ENCODE assay signal across 9 mouse cellular contexts in the genomic region with DNA sequence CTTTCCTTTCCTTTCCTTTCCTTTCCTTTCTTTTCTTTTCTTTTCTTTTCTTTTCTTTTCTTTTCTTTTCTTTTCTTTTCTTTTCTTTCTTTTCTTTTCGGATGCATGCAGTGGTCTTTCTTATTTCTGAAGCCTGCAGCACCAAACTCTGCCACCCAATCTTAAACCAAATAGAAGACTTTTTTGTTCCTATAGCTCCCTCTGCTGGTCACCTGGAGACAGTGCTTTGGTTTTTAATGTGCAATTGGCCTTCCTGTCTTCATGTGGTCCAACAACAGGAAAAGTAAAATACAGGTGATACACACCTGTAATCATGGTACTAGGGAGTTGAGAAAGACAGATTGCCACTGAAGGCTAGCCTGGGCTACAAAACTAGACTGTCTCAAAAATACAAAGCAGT.
DNase-seq lines count a peak whose midpoint lies in the region; TF ChIP-seq lines count a peak whose summit lies in the region.
"Had no signal": no experiment of that assay in that cellular context is flagged by ENCODE, and none has a peak within 500 bp of the region (broad histone marks: within the 10 kb centered on the region; RNA-seq: fewer than 3 reads in every experiment).

No protein-coding gene starts in this region.

- peak; percentile 36 to 52 for DNase-seq in kidney, postnatal 36 days
- DNase-seq in kidney, adult 18-20 months = no peak
- DNase-seq in MEL (ENCODE audit: low read depth, low spot score) = peak; percentile 8
- DNase-seq in brain, embryonic 14.5 days (ENCODE audit: low read depth) = peak; percentile 82
- DNase-seq in lung, postnatal 14 days = peak; percentile 39
- no peak for DNase-seq in layer of hippocampus, adult 8-10 months (ENCODE audit: low spot score in 2 of 2)
- DNase-seq in urinary bladder, postnatal 36 days (ENCODE audit: low spot score in 2 of 2) = no peak
- DNase-seq: left cerebral cortex, postnatal 4 days had no signal

- no peak overlapping the region for H3K4me3 ChIP-seq in MEL (ENCODE audit: control insufficient read depth in 1 of 2, insufficient read depth in 1 of 2, low read depth in 2 of 2, low read length in 2 of 2)
- H3K4me3 ChIP-seq: embryonic facial prominence, embryonic 13.5 days had no signal

- peak in 2 of 3 experiments; percentile 15 to 40; a peak in 2 of 6 replicates for TF ChIP-seq CTCF in MEL (IDR thresholded peaks at IDR 0.05 in 2 of 3, conservative IDR thresholded peaks at IDR 0.05 in 1 of 3; ENCODE audit: control insufficient read depth in 1 of 3, insufficient read depth in 1 of 3, low read depth in 2 of 3, low read length in 3 of 3, poor library complexity in 1 of 3, severe bottlenecking in 1 of 3)
- TF ChIP-seq CTCF in brain, embryonic 14.5 days (IDR thresholded peaks at IDR 0.05; ENCODE audit: borderline replicate concordance, extremely low read depth, insufficient read depth, insufficient read length) = peak; percentile 72; the same call in 1 of the 2 replicates

- no peaks in the 10 kb centered on the region for H3K79me2 ChIP-seq in MEL (ENCODE audit: control insufficient read depth, insufficient read depth, low read length, poor library complexity)

- H3K27ac ChIP-seq in MEL (ENCODE audit: control insufficient read depth, low read depth, low read length) = no peak overlapping the region
- H3K27ac ChIP-seq: embryonic facial prominence, embryonic 13.5 days had no signal

- no peak for TF ChIP-seq EP300 in MEL (IDR thresholded peaks at IDR 0.05; ENCODE audit: low read depth in 1 of 2, low read length in 2 of 2)

- no peak for TF ChIP-seq POLR2A in MEL (IDR thresholded peaks at IDR 0.05; ENCODE audit: control insufficient read depth in 1 of 2, insufficient read depth in 1 of 2, low read depth in 1 of 2, low read length in 2 of 2, poor library complexity in 1 of 2)
- no peak for TF ChIP-seq POLR2A in brain, embryonic 14.5 days (IDR thresholded peaks at IDR 0.05; ENCODE audit: borderline replicate concordance, extremely low read depth, insufficient read depth, insufficient read length, poor library complexity, severe bottlenecking)

- TF ChIP-seq RAD21 in MEL (IDR thresholded peaks at IDR 0.05; ENCODE audit: low read depth, low read length) = peak; percentile 24

- no peaks in the 10 kb centered on the region for H3K9me3 ChIP-seq in MEL (replicated peaks; ENCODE audit: insufficient read depth, low read length)
- H3K9me3 ChIP-seq: embryonic facial prominence, embryonic 13.5 days had no signal

- H3K4me1 ChIP-seq in MEL (ENCODE audit: control insufficient read depth in 1 of 2, insufficient read depth in 2 of 2, low read length in 2 of 2) = no peaks in the 10 kb centered on the region
- H3K4me1 ChIP-seq: embryonic facial prominence, embryonic 13.5 days had no signal

- H3K9ac ChIP-seq in MEL (ENCODE audit: control insufficient read depth, low read depth, low read length, poor library complexity, severe bottlenecking) = no peak overlapping the region
- H3K9ac ChIP-seq: embryonic facial prominence, embryonic 13.5 days had no signal

- no peaks in the 10 kb centered on the region for H3K27me3 ChIP-seq in MEL (ENCODE audit: control insufficient read depth in 1 of 2, insufficient read depth in 2 of 2, low read length in 2 of 2)
- H3K27me3 ChIP-seq: embryonic facial prominence, embryonic 13.5 days had no signal

- no peaks in the 10 kb centered on the region for H3K36me3 ChIP-seq in MEL (ENCODE audit: control insufficient read depth in 1 of 2, insufficient read depth in 2 of 2, low read length in 2 of 2)

TF ChIP-seq in MEL, 35 proteins besides CTCF, POLR2A, EP300 and RAD21:
- TF ChIP-seq ZNF384 (IDR thresholded peaks at IDR 0.05; ENCODE audit: low read depth, low read length) (no peak), SMC3 (IDR thresholded peaks at IDR 0.05; ENCODE audit: low read depth, low read length) (peak; percentile 27; the same call in 1 of the 2 replicates)

Comparison
In these comparisons a context has a peak if more than half of its experiments do, and no peak if none do; other contexts are left out.
1. DNase-seq: peak in kidney, postnatal 36 days (2 of 2), MEL (single experiment), brain, embryonic 14.5 days (single experiment) and lung, postnatal 14 days (single experiment); none in kidney, adult 18-20 months (single experiment), layer of hippocampus, adult 8-10 months (0 of 2) and urinary bladder, postnatal 36 days (0 of 2).